Mouse (Mus musculus): ENCODE measurements around the gene Klhl35. TPM values are rescaled to one million over a fixed set of nuclear protein-coding genes. Genes with fewer than 3 reads are reported as not detected.

Klhl35 gene
- polyA plus RNA-seq, 1 experiment from 2014 or later = 1.8 TPM

- DNase-seq (ENCODE audit: low spot score) = no peak
- H3K4me3 ChIP-seq (ENCODE audit: low read depth, low read length) = peak overlapping the region; percentile 69
- no peaks in the 10 kb centered on the region for H3K9me3 ChIP-seq (replicated peaks; ENCODE audit: control insufficient read depth, low read length)
- H3K27me3 ChIP-seq (ENCODE audit: control insufficient read depth, insufficient read depth, low read length) = no peaks in the 10 kb centered on the region
- peaks cover 27% of the 10 kb centered on the region for H3K36me3 ChIP-seq (replicated peaks; ENCODE audit: control insufficient read depth, insufficient read depth, low read depth, low read length)
- WGBS = 4% methylated on average over 6 of the region's 6 CpGs
- ATAC-seq (replicated peaks; ENCODE audit: insufficient number of reproducible peaks, low FRiP score, low TSS enrichment, low read depth) = no peak
- peak overlapping the region; percentile 84 for H3K9ac ChIP-seq (replicated peaks; ENCODE audit: low read length)
- H3K27ac ChIP-seq (replicated peaks; ENCODE audit: low read depth, low read length) = peak overlapping the region; percentile 66; the same call in 1 of the 2 replicates
- H3K4me1 ChIP-seq (ENCODE audit: control insufficient read depth, insufficient read depth, low read length) = peaks cover 6% of the 10 kb centered on the region
- peak overlapping the region; percentile 91 for H3K4me2 ChIP-seq (ENCODE audit: low read depth, low read length)
Observed at GRCm38 (mm10) chr7:99482637-99483036, 16.8 kb downstream of the Klhl35 start.

GRCm38 (mm10) chr7:99483271-99483923 is 17.6 kb downstream of the Klhl35 start, which contains the start of gene Rps3:
Rps3 (minus strand) TSS chr7:99483738.
- Histone ChIP-seq H3K27me3 (ENCODE audit: control insufficient read depth, insufficient read depth, low read length) (no peaks in the 10 kb centered on the region), H3K4me2 (ENCODE audit: low read depth, low read length) (peak within 1 kb of the TSS; percentile 91), H3K4me3 (ENCODE audit: low read depth, low read length) (peak within 1 kb of the TSS; percentile 69), H3K27ac (replicated peaks; ENCODE audit: low read depth, low read length) (peak within 1 kb of the TSS; percentile 66), H3K9me3 (replicated peaks; ENCODE audit: control insufficient read depth, low read length) (no peaks in the 10 kb centered on the region), H3K4me1 (ENCODE audit: control insufficient read depth, insufficient read depth, low read length) (peaks cover 6% of the 10 kb centered on the region), H3K9ac (replicated peaks; ENCODE audit: low read length) (peak within 1 kb of the TSS; percentile 84), H3K36me3 (replicated peaks; ENCODE audit: control insufficient read depth, insufficient read depth, low read depth, low read length) (peaks cover 27% of the 10 kb centered on the region)
- DNase-seq (ENCODE audit: low spot score) (peak; percentile 98), ATAC-seq (replicated peaks; ENCODE audit: insufficient number of reproducible peaks, low FRiP score, low TSS enrichment, low read depth) (peak; percentile 93)
- under 1% methylated on average over 45 of the region's 45 CpGs for WGBS

- H3K4me1 ChIP-seq (ENCODE audit: control insufficient read depth, insufficient read depth, low read length) = peaks cover 6% of the 10 kb centered on the region
- ATAC-seq (replicated peaks; ENCODE audit: insufficient number of reproducible peaks, low FRiP score, low TSS enrichment, low read depth) (peak; percentile 36; the same call in 1 of the 2 replicates), DNase-seq (ENCODE audit: low spot score) (no peak)
- H3K36me3 ChIP-seq (replicated peaks; ENCODE audit: control insufficient read depth, insufficient read depth, low read depth, low read length) = peaks cover 27% of the 10 kb centered on the region
- no peaks in the 10 kb centered on the region for H3K9me3 ChIP-seq (replicated peaks; ENCODE audit: control insufficient read depth, low read length)
- H3K4me3 ChIP-seq (ENCODE audit: low read depth, low read length) = peak overlapping the region; percentile 69; the same call in 1 of the 2 replicates
- H3K27me3 ChIP-seq (ENCODE audit: control insufficient read depth, insufficient read depth, low read length) = no peaks in the 10 kb centered on the region
- no peak overlapping the region for H3K27ac ChIP-seq (replicated peaks; ENCODE audit: low read depth, low read length)
- 48% methylated on average over 8 of the region's 8 CpGs for WGBS
- H3K9ac ChIP-seq (replicated peaks; ENCODE audit: low read length) = no peak overlapping the region
- peak overlapping the region; percentile 8 for H3K4me2 ChIP-seq (ENCODE audit: low read depth, low read length)
Observed at GRCm38 (mm10) chr7:99483924-99484319, 18.1 kb downstream of the Klhl35 start.

- Histone ChIP-seq H3K4me2 (ENCODE audit: low read depth, low read length) (no peak overlapping the region), H3K27me3 (ENCODE audit: control insufficient read depth, insufficient read depth, low read length) (no peaks in the 10 kb centered on the region), H3K27ac (replicated peaks; ENCODE audit: low read depth, low read length) (no peak overlapping the region), H3K4me3 (ENCODE audit: low read depth, low read length) (no peak overlapping the region), H3K9ac (replicated peaks; ENCODE audit: low read length) (no peak overlapping the region), H3K36me3 (replicated peaks; ENCODE audit: control insufficient read depth, insufficient read depth, low read depth, low read length) (peaks cover 22% of the 10 kb centered on the region), H3K9me3 (replicated peaks; ENCODE audit: control insufficient read depth, low read length) (no peaks in the 10 kb centered on the region), H3K4me1 (ENCODE audit: control insufficient read depth, insufficient read depth, low read length) (peaks cover 6% of the 10 kb centered on the region)
- DNase-seq (ENCODE audit: low spot score) (no peak), ATAC-seq (replicated peaks; ENCODE audit: insufficient number of reproducible peaks, low FRiP score, low TSS enrichment, low read depth) (no peak)
- 84% methylated on average over 1 of the region's 1 CpGs for WGBS
Observed at GRCm38 (mm10) chr7:99484679-99485078, 18.9 kb downstream of the Klhl35 start.

DNA sequence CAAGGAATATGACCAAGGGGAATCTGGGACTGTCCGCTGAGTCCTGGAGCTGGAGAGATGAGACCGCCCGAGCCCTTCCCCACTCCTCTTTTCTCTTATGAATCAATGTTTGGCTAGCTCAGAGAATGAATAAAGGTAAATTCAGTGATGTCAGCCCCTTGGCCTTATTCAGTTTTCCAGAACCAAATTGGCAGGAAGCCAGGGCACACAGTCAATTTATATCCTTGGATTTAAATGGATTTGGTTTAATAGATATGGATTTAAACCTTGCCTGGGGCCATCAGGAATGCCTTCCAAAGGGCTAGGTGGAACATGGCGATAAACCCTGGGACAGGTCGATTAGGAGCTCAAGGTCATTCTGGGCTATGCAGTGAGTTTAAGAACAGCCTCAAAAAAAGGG is 23.9 kb downstream of the Klhl35 start:
- 89% methylated on average over 5 of the region's 5 CpGs for WGBS
- no peak for ATAC-seq (replicated peaks; ENCODE audit: insufficient number of reproducible peaks, low FRiP score, low TSS enrichment, low read depth)
- H3K27ac ChIP-seq (replicated peaks; ENCODE audit: low read depth, low read length) = no peak overlapping the region
- no peaks in the 10 kb centered on the region for H3K27me3 ChIP-seq (ENCODE audit: control insufficient read depth, insufficient read depth, low read length)
- no peak for DNase-seq (ENCODE audit: low spot score)
- H3K36me3 ChIP-seq (replicated peaks; ENCODE audit: control insufficient read depth, insufficient read depth, low read depth, low read length) = no peaks in the 10 kb centered on the region
- no peaks in the 10 kb centered on the region for H3K9me3 ChIP-seq (replicated peaks; ENCODE audit: control insufficient read depth, low read length)
- H3K4me2 ChIP-seq (ENCODE audit: low read depth, low read length) = no peak overlapping the region
- H3K9ac ChIP-seq (replicated peaks; ENCODE audit: low read length) = no peak overlapping the region
- H3K4me3 ChIP-seq (ENCODE audit: low read depth, low read length) = no peak overlapping the region
- H3K4me1 ChIP-seq (ENCODE audit: control insufficient read depth, insufficient read depth, low read length) = no peaks in the 10 kb centered on the region

- DNase-seq (ENCODE audit: low spot score) (no peak), ATAC-seq (replicated peaks; ENCODE audit: insufficient number of reproducible peaks, low FRiP score, low TSS enrichment, low read depth) (no peak)
- no peak overlapping the region for H3K9ac ChIP-seq (replicated peaks; ENCODE audit: low read length)
- no peaks in the 10 kb centered on the region for H3K4me1 ChIP-seq (ENCODE audit: control insufficient read depth, insufficient read depth, low read length)
- H3K27ac ChIP-seq (replicated peaks; ENCODE audit: low read depth, low read length) = no peak overlapping the region
- no peaks in the 10 kb centered on the region for H3K9me3 ChIP-seq (replicated peaks; ENCODE audit: control insufficient read depth, low read length)
- H3K4me2 ChIP-seq (ENCODE audit: low read depth, low read length) = no peak overlapping the region
- WGBS = 73% methylated on average over 1 of the region's 1 CpGs
- H3K27me3 ChIP-seq (ENCODE audit: control insufficient read depth, insufficient read depth, low read length) = no peaks in the 10 kb centered on the region
- H3K4me3 ChIP-seq (ENCODE audit: low read depth, low read length) = no peak overlapping the region
- H3K36me3 ChIP-seq (replicated peaks; ENCODE audit: control insufficient read depth, insufficient read depth, low read depth, low read length) = no peaks in the 10 kb centered on the region
Observed at GRCm38 (mm10) chr7:99499128-99499527, 33.3 kb downstream of the Klhl35 start.

DNA sequence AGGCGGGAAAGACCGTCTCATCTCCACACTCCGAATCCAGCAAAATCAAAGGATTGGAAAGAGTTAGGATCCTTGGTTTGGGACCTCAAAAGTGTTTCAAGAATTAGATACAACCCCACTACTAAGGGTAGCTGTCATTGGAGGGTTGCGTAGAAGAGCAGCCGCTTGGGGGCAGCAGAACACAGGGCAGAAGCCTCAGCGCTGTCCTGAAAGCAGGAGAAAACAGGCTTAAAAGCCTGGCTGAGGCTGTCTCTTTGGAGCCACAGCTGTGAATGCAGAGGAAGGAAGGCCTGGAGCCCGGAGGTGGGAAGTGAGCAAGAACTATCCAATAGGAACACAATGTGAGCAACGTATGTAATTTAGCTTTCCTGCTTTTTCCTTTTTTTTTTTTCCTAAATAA is 34.4 kb downstream of the Klhl35 start:
- ATAC-seq (replicated peaks; ENCODE audit: insufficient number of reproducible peaks, low FRiP score, low TSS enrichment, low read depth) (no peak), DNase-seq (ENCODE audit: low spot score) (peak; percentile 91)
- Histone ChIP-seq H3K36me3 (replicated peaks; ENCODE audit: control insufficient read depth, insufficient read depth, low read depth, low read length) (no peaks in the 10 kb centered on the region), H3K27me3 (ENCODE audit: control insufficient read depth, insufficient read depth, low read length) (no peaks in the 10 kb centered on the region), H3K4me2 (ENCODE audit: low read depth, low read length) (no peak overlapping the region), H3K27ac (replicated peaks; ENCODE audit: low read depth, low read length) (no peak overlapping the region), H3K4me3 (ENCODE audit: low read depth, low read length) (no peak overlapping the region), H3K9ac (replicated peaks; ENCODE audit: low read length) (no peak overlapping the region), H3K9me3 (replicated peaks; ENCODE audit: control insufficient read depth, low read length) (no peaks in the 10 kb centered on the region), H3K4me1 (ENCODE audit: control insufficient read depth, insufficient read depth, low read length) (no peaks in the 10 kb centered on the region)
- 3% methylated on average over 8 of the region's 8 CpGs for WGBS

DNA sequence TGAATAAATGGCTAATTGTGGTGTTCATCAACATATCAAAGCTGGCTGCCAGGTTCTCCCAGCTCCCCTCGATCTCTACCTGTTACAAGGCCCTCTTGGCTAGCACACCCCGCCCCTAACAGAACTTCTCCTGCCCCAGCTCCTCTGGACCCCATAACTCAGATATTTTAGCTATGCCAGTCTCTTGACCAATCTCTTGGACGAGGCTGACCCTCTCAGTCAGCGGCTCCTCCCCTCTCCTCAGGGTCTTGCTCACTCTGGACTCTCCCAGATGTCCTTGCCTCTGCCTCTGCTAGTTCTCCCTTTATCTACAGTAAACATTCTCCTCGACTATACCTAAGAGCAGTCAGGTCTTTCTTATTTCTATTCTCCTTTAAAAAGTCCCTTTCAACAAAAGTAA is 34.9 kb downstream of the Klhl35 start:
- Histone ChIP-seq H3K27ac (replicated peaks; ENCODE audit: low read depth, low read length) (no peak overlapping the region), H3K36me3 (replicated peaks; ENCODE audit: control insufficient read depth, insufficient read depth, low read depth, low read length) (no peaks in the 10 kb centered on the region), H3K9me3 (replicated peaks; ENCODE audit: control insufficient read depth, low read length) (no peaks in the 10 kb centered on the region), H3K4me1 (ENCODE audit: control insufficient read depth, insufficient read depth, low read length) (no peaks in the 10 kb centered on the region), H3K4me3 (ENCODE audit: low read depth, low read length) (no peak overlapping the region), H3K4me2 (ENCODE audit: low read depth, low read length) (no peak overlapping the region), H3K9ac (replicated peaks; ENCODE audit: low read length) (no peak overlapping the region), H3K27me3 (ENCODE audit: control insufficient read depth, insufficient read depth, low read length) (no peaks in the 10 kb centered on the region)
- no peak for ATAC-seq (replicated peaks; ENCODE audit: insufficient number of reproducible peaks, low FRiP score, low TSS enrichment, low read depth)
- WGBS = 22% methylated on average over 5 of the region's 5 CpGs
- no peak for DNase-seq (ENCODE audit: low spot score)

Data from embryonic facial prominence, embryonic 11.5 days (tissue).